Mouse (Mus musculus) hindbrain, embryonic 12.5 days (tissue): ENCODE results near the gene Yod1. TPM values are rescaled to one million over a fixed set of nuclear protein-coding genes. Genes with fewer than 3 reads are reported as not detected.

Experiments
- ATAC-seq: fragments of 200-750 bp; cut with Nextera tagmentation; 2 replicates; pipeline ENCODE4 v1.8.0; 2017; ENCODE audit warnings: moderate TSS enrichment; ENCODE audit not compliant: low FRiP score
- H3K27ac ChIP-seq: fragments of 300-500 bp; sonication (generic); 2 replicates; pipeline ENCODE4 v1.5.1; 2016; ENCODE audit warnings: mild to moderate bottlenecking
- H3K27me3 ChIP-seq: fragments of 300-500 bp; sonication (generic); 2 replicates; pipeline ENCODE4 v1.6.1; 2016; ENCODE audit warnings: mild to moderate bottlenecking
- H3K36me3 ChIP-seq: fragments of 300-500 bp; sonication (generic); 2 replicates; pipeline ENCODE4 v1.6.1; 2016; ENCODE audit warnings: mild to moderate bottlenecking
- H3K4me1 ChIP-seq: fragments of 300-500 bp; sonication (generic); 2 replicates; pipeline ENCODE4 v1.6.1; 2016
- H3K4me2 ChIP-seq: fragments of 300-500 bp; sonication (generic); replicated peaks from 2 replicates; pipeline ENCODE4 v1.6.1; 2016; ENCODE audit warnings: mild to moderate bottlenecking
- H3K4me3 ChIP-seq: fragments of 300-500 bp; sonication (generic); 2 replicates; pipeline ENCODE4 v1.5.1; 2016; ENCODE audit warnings: mild to moderate bottlenecking
- H3K9ac ChIP-seq: fragments of 300-500 bp; sonication (generic); 2 replicates; pipeline ENCODE4 v1.6.1; 2016; ENCODE audit warnings: mild to moderate bottlenecking, moderate library complexity
- H3K9me3 ChIP-seq: fragments of 300-500 bp; sonication (generic); replicated peaks from 2 replicates; pipeline ENCODE4 v1.6.1; 2016; ENCODE audit warnings: mild to moderate bottlenecking
- WGBS: fragments of 180-500 bp; shearing (Covaris S2); methylation state at CpG from one replicate; pipeline ENCODE4 v1.1.7; 2016; 5-methylcytosine and 5-hydroxymethylcytosine counted together
- polyA plus RNA-seq: library from polyadenylated mRNA; unstranded; fragments of >200 nt; fragmentation: Nextera tagmentation; extraction: Ambion mirVana; gene quantifications from 2 replicates; pipeline ENCODE4 v1.2.1, GENCODE M21; 2016

Yod1 gene
- 19.2 and 19.9 TPM in 2 replicates for polyA plus RNA-seq

DNA sequence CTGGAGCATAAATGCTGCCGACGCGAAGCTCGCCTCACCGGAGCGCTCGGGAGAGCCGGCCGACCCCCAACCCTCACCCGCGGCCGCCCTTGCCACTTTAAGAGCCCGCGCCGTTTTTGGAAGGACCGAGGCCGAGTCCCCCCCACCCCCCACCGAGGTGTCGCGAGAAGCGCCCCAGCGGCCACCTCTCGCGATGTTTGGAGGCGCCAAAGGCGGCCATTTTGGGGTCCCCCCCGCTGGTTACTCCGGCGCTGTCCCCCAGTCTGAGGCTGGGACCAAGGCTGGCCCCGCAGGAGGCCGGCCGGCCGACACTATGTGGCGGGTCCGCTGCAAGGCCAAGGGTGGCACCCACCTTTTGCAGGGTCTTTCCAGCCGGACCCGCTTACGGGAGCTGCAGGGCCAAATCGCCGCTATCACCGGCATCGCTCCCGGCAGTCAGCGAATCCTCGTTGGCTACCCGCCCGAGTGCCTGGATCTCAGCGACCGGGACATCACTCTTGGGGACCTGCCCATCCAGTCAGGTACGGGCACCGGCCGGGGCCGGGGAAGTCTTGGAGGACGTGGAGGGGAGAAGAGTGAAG is at the start of gene Yod1:
Gene Yod1, plus strand, starts transcription at position 37 of the 581 bp plus-strand sequence.
- ATAC-seq: peak; percentile 74
- Histone ChIP-seq H3K4me3 (peak within 1 kb of the TSS; percentile 89), H3K27me3 (no peaks in the 10 kb centered on the region), H3K4me2 (peak within 1 kb of the TSS; percentile 98), H3K27ac (peak within 1 kb of the TSS; percentile 87), H3K9ac (peak within 1 kb of the TSS; percentile 92), H3K9me3 (no peaks in the 10 kb centered on the region), H3K36me3 (peaks cover 7% of the 10 kb centered on the region; the same call in 1 of the 2 replicates), H3K4me1 (peaks cover 17% of the 10 kb centered on the region)
- 0% methylated on average over 54 of the region's 54 CpGs for WGBS

- H3K27ac ChIP-seq: no peak overlapping the region
- no peaks in the 10 kb centered on the region for H3K9me3 ChIP-seq
- H3K4me1 ChIP-seq: no peaks in the 10 kb centered on the region
- no peaks in the 10 kb centered on the region for H3K36me3 ChIP-seq
- no peak overlapping the region for H3K4me3 ChIP-seq
- H3K9ac ChIP-seq: no peak overlapping the region
- no peak overlapping the region for H3K4me2 ChIP-seq
- no peak for ATAC-seq
- no peaks in the 10 kb centered on the region for H3K27me3 ChIP-seq
- WGBS: 84% methylated on average over 2 of the region's 2 CpGs
These were observed 38.6 kb upstream of the Yod1 start for GRCm38 (mm10) chr1:130678551-130678950.

GRCm38 (mm10) chr1:130681075-130681474 is 36.1 kb upstream of the Yod1 start:
- H3K27ac ChIP-seq: no peak overlapping the region
- H3K9ac ChIP-seq: no peak overlapping the region
- H3K9me3 ChIP-seq: no peaks in the 10 kb centered on the region
- no peak for ATAC-seq
- no peaks in the 10 kb centered on the region for H3K27me3 ChIP-seq
- WGBS: 87% methylated on average over 2 of the region's 2 CpGs
- H3K4me2 ChIP-seq: no peak overlapping the region
- H3K4me3 ChIP-seq: no peak overlapping the region
- no peaks in the 10 kb centered on the region for H3K4me1 ChIP-seq
- H3K36me3 ChIP-seq: no peaks in the 10 kb centered on the region

DNA sequence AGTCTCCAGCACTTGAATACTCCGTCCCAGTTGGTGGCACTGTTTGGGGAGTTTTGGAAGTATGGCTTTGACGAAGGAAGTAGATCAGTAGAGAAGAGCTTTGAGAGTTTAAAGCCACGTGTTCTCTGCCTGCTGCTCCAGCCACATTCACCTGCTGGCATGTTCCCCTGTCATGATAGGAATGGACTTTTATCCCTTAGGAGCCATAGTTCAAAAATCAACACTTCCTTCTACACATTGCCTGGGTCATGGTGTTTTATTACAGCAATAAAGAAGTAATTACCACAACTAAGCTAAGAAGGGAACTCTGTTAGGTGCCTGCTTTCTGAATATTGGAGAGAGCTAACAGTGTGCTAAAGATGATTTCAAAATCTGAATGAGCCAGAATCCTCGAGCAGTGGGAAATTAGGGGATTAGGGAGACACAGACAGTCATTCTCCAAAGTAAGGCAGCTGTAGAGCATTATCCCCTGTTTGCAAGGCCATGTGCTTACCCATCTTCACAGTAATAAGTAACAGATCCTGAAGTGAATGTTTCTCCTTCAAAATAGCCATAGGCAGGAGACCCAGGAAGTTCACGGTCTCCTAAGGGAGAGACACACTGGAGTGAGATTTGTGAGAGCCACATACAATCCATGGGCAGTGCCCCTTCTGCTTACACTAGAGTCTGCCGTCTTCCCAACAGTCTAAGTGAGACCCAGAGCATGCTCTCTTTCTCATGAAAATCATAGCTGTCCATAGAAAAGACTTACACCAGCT is 35.3 kb upstream of the Yod1 start:
- WGBS: 80% methylated on average over 6 of the region's 6 CpGs
- no peak for ATAC-seq
- no peak overlapping the region for H3K4me3 ChIP-seq
- no peaks in the 10 kb centered on the region for H3K36me3 ChIP-seq
- no peaks in the 10 kb centered on the region for H3K4me1 ChIP-seq
- H3K9me3 ChIP-seq: no peaks in the 10 kb centered on the region
- no peak overlapping the region for H3K27ac ChIP-seq
- H3K27me3 ChIP-seq: no peaks in the 10 kb centered on the region
- H3K4me2 ChIP-seq: no peak overlapping the region
- H3K9ac ChIP-seq: no peak overlapping the region

GRCm38 (mm10) chr1:130683905-130684304 is 33.2 kb upstream of the Yod1 start:
- Histone ChIP-seq H3K4me2 (no peak overlapping the region), H3K9ac (no peak overlapping the region), H3K4me1 (no peaks in the 10 kb centered on the region), H3K27me3 (no peaks in the 10 kb centered on the region), H3K9me3 (no peaks in the 10 kb centered on the region), H3K27ac (no peak overlapping the region), H3K4me3 (no peak overlapping the region), H3K36me3 (no peaks in the 10 kb centered on the region)
- ATAC-seq: no peak
- WGBS: 58% methylated on average over 1 of the region's 1 CpGs

- 96% methylated on average over 5 of the region's 5 CpGs for WGBS
- ATAC-seq: no peak
- Histone ChIP-seq H3K4me2 (no peak overlapping the region), H3K27me3 (no peaks in the 10 kb centered on the region), H3K4me1 (no peaks in the 10 kb centered on the region), H3K9me3 (no peaks in the 10 kb centered on the region), H3K36me3 (peaks cover 60% of the 10 kb centered on the region), H3K4me3 (no peak overlapping the region), H3K9ac (no peak overlapping the region), H3K27ac (no peak overlapping the region)
These were observed 18.5 kb upstream of the Yod1 start for GRCm38 (mm10) chr1:130698601-130699000.

- Histone ChIP-seq H3K4me3 (no peak overlapping the region), H3K4me2 (no peak overlapping the region), H3K27me3 (no peaks in the 10 kb centered on the region), H3K4me1 (no peaks in the 10 kb centered on the region), H3K36me3 (peaks cover 69% of the 10 kb centered on the region), H3K27ac (no peak overlapping the region), H3K9ac (no peak overlapping the region), H3K9me3 (no peaks in the 10 kb centered on the region)
- no peak for ATAC-seq
- WGBS: 94% methylated on average over 10 of the region's 10 CpGs
These were observed 17.0 kb upstream of the Yod1 start for GRCm38 (mm10) chr1:130699937-130700633.

- 95% methylated on average over 11 of the region's 11 CpGs for whole genome bisulfite sequencing
- Histone ChIP-seq H3K27me3 (no peaks in the 10 kb centered on the region), H3K36me3 (peaks cover 79% of the 10 kb centered on the region), H3K9ac (no peak overlapping the region), H3K4me3 (no peak overlapping the region), H3K4me1 (no peaks in the 10 kb centered on the region), H3K4me2 (no peak overlapping the region), H3K9me3 (no peaks in the 10 kb centered on the region), H3K27ac (no peak overlapping the region)
- no peak for ATAC-seq
These were observed 15.2 kb upstream of the Yod1 start for GRCm38 (mm10) chr1:130701976-130702375.

- Histone ChIP-seq H3K4me3 (no peak overlapping the region), H3K27me3 (no peaks in the 10 kb centered on the region), H3K4me1 (no peaks in the 10 kb centered on the region), H3K4me2 (no peak overlapping the region), H3K9ac (no peak overlapping the region), H3K36me3 (peaks cover 72% of the 10 kb centered on the region), H3K27ac (no peak overlapping the region), H3K9me3 (no peaks in the 10 kb centered on the region)
- WGBS: 88% methylated on average over 2 of the region's 2 CpGs
- no peak for ATAC-seq
These were observed 13.5 kb upstream of the Yod1 start for GRCm38 (mm10) chr1:130703613-130704012.

GRCm38 (mm10) chr1:130710283-130711080 is 6.6 kb upstream of the Yod1 start:
- no peak overlapping the region for H3K4me2 ChIP-seq
- 91% methylated on average over 22 of the region's 22 CpGs for WGBS

GRCm38 (mm10) chr1:130714046-130714445 is 3.1 kb upstream of the Yod1 start:
- H3K27ac ChIP-seq: no peak overlapping the region
- WGBS: 77% methylated on average over 4 of the region's 4 CpGs
- no peak overlapping the region for H3K4me3 ChIP-seq
- peaks cover 13% of the 10 kb centered on the region for H3K4me1 ChIP-seq
- no peaks in the 10 kb centered on the region for H3K9me3 ChIP-seq
- no peak overlapping the region for H3K4me2 ChIP-seq
- H3K9ac ChIP-seq: no peak overlapping the region
- H3K27me3 ChIP-seq: no peaks in the 10 kb centered on the region
- no peaks in the 10 kb centered on the region for H3K36me3 ChIP-seq
- no peak for ATAC-seq

More at GRCm38 (mm10) chr1:130710283-130711080, 6.6 kb upstream of the Yod1 start:
- no peaks in the 10 kb centered on the region for H3K4me1 ChIP-seq
- no peak overlapping the region for H3K9ac ChIP-seq
- H3K4me3 ChIP-seq: no peak overlapping the region
- no peak overlapping the region for H3K27ac ChIP-seq
- no peak for ATAC-seq
- H3K27me3 ChIP-seq: no peaks in the 10 kb centered on the region
- no peaks in the 10 kb centered on the region for H3K9me3 ChIP-seq
- H3K36me3 ChIP-seq: peaks cover 22% of the 10 kb centered on the region
